Mouse (Mus musculus): ENCODE measurements around the gene Pcgf6.
"Not testable (repeated sequence)": the region's sequence is repeated elsewhere in the genome, so short reads cannot be mapped to it uniquely, and the experiment has no call there.

Pcgf6 gene

DNA sequence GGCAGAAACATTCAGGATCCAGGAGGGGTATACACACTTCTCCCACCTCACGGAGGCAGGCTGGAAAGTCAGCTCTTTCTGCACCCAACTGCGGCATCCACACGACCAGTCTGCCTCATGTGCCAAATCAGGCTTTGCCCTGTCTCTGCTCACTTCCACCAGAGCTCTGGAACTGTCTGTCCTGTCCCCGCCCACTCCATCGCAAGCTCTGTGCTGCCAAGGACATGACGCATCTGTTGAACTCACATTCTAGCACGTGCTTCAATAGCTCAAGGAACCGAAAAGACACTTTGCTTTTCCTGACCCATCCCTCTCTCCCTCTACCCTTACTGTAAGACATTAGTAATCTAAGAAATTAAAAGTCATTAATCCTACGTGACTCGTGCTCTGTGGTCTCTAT is 25.8 kb downstream of the Pcgf6 start:
- no peak for DNase-seq

DNA sequence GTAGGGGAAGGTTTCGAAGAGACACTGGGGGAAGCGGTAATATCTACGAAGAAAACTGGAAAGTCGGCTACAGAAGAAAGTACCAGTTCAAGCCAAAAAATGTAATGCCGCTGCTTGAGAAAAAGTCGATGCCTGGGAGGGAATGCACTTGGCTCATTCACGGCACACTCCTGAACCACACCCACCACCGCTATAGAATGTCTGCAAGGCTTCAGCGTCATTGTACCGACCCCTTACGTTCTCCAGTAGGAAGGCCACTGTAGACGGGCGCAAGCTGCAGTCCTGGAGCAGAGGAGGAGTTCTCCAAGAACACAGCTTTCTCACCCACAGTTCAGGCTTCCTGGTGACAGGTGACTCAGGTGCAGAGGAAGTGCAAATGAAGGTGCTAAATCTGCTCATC is 27.2 kb downstream of the Pcgf6 start:
- DNase-seq: no peak

DNA sequence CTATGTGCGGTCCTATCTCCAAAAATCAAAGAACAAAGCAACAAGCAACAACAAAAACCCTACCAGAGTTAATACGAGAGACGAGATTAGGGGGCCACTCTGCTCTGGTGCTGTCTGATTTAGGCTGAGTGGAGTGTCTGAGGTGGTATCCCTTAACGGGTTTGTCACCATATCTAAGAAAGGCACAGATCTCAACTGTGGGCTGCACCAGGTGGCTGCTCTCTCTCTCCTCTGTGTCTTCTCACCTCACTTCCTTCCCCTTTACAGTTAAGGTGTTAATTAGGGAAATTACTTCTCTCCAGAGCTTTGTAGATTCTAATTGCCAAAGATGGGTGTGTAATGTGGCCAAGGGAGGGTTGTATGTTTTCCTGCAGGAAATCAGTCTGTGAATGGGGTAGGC is 28.0 kb downstream of the Pcgf6 start:
- no peak for DNase-seq

DNA sequence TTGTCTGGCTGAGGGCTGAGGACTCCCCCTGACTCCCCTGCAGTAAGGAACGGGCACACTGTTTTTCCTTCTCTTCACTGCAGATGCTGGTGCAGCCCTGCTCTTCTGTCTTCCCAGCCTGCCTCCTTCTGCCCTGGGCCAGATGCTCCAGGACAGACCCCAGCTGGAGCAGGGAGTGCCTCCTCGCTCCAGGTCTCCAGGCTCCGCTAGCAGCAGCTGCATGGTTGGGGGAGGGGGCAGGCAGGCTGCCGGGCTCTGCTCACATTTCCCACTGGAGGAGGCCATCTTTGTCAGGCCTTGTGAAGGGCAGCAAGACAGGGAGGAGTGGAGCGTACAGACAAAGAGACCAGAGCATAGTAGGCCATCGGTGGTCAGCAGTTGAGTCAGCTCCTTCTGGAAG is 31.4 kb downstream of the Pcgf6 start:
- no peak for DNase-seq

DNA sequence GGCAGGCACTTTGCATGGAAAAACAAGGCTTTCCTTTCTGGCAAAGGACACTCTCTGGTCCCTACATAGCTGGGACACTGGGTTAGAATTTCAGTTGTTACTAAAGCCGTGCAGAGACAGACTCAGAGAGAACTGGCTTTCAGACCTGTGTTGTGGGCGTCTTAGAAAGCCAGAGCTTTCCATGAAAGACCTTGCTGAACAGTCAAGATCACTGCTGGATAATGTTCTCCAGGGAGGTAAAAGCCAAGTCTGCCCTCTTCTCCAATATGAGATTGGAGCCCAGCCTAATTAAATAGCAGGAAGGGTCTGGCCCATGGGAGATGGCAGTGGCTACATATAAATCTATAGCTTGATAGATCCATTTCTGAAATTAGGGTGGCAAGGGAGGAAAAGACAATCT is 32.4 kb downstream of the Pcgf6 start:
- no peak for DNase-seq

DNA sequence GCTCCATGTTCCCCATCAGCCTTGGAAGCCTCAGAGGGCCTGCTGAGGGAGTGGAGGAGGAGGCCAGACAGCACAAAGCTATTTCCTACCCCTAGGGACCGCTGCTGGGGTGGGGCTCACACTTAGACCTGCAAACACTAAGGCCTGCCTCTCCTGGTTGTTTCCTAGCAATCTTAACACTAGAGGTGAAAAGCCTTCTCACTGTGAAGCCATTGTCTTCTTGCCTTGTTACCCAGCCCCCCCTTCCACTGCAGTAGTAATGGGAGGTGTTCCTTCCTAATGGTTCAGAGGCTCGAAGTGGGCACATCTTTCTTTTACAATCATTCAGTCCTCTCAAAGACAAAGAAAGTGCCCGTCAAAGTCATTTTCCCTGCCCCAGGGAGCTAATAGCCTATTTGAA is 32.9 kb downstream of the Pcgf6 start:
- DNase-seq: no peak

DNA sequence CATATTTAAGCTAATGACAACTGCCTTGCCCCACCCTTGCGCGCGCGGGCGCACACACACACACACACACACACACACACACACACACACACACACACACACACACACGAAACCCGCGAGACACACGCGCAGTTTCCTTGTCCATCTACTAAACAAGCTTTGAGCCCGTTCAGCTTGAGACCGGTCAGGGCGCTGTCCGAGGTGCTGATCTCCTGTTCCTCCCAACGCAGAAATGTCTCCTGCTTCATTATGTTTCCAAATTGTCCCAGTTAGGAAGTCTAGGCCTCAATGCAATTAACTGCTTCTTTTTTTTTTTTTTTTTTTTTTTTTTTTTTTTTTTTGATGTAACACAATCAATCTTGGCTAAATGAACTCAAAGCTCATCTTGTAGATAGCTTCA is 34.2 kb downstream of the Pcgf6 start:
- no peak for DNase-seq

DNA sequence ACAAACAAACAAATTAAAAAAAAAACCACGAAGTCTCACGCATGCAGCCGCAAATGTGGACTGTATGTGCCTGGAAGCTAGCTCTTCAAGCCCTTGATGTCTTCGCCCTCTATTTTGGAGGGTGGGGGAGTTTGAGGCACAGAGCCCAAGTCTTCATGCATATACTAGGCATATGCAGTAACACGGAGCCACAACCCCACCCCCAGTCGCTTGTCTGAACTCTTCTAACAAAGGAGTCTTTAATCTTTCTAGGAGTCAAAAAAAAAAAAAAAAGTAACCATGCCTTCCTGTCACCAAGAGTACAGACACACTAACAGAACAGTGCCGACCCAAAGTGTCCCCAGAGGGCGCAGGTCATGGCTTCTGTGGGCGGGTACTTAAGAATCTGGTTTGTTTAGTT is 34.7 kb downstream of the Pcgf6 start:
- DNase-seq: no peak

DNA sequence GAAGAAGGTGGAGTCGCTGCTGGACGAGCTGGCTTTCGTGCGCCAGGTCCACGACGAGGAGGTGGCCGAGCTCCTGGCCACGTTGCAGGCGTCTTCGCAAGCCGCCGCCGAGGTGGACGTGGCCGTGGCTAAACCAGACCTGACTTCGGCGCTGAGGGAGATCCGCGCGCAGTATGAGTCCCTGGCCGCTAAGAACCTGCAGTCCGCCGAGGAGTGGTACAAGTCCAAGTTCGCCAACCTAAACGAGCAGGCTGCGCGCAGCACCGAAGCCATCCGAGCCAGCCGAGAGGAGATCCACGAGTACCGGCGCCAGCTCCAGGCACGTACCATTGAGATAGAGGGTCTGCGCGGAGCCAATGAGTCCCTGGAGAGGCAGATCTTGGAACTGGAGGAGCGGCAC is 35.3 kb downstream of the Pcgf6 start:
- peak; percentile 47 for DNase-seq

DNA sequence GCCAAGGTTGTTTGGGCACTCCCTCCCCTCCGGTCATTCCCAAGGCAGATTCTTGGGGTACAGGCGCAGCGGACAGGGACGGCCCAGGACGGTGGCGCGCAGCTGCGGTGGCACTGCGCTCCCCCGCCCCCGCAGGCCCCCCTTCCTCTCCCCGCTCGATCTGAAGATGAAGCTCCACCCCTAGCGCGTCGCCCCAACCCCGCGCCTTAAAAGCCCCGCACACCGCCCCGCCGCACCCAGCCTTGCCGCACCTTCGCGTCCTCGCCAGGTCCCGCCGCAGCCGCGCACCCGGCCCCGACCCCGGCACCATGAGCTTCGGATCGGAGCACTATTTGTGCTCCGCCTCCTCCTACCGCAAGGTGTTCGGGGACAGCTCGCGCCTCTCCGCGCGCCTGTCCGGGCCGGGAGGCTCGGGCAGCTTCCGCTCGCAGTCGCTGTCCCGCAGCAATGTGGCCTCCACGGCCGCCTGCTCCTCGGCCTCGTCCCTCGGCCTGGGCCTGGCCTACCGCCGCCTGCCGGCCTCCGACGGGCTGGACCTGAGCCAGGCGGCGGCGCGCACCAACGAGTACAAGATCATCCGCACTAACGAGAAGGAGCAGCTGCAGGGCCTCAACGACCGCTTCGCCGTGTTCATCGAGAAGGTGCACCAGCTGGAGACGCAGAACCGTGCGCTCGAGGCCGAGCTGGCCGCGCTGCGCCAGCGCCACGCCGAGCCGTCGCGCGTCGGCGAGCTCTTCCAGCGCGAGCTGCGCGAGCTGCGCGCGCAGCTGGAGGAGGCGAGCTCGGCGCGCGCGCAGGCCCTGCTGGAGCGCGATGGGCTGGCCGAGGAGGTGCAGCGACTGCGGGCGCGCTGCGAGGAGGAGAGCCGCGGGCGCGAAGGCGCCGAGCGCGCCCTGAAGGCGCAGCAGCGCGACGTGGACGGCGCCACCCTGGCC is 36.0 kb downstream of the Pcgf6 start, which contains the start of the genes Ina and Nt5c2:
Ina (plus strand) TSS at position 252 of the 935 bp plus-strand sequence.
Nt5c2 (minus strand) TSS at position 707 of the 935 bp plus-strand sequence.
- DNase-seq: peak; percentile 84

DNA sequence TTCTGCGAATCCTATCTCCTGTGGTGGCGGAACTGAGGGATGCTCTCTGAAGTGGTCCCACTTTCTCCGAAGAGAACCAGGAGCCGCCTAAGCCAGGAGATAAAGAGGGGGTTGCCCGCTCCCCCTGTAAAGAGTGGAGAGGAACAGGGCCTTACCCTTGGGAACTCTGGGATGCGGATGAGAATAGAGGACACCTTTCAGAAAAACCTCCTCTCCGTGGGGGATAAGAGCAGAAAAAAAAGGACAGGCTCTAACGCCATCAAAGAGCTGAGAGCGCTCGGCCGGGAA is 36.6 kb downstream of the Pcgf6 start:
- no peak for DNase-seq

DNA sequence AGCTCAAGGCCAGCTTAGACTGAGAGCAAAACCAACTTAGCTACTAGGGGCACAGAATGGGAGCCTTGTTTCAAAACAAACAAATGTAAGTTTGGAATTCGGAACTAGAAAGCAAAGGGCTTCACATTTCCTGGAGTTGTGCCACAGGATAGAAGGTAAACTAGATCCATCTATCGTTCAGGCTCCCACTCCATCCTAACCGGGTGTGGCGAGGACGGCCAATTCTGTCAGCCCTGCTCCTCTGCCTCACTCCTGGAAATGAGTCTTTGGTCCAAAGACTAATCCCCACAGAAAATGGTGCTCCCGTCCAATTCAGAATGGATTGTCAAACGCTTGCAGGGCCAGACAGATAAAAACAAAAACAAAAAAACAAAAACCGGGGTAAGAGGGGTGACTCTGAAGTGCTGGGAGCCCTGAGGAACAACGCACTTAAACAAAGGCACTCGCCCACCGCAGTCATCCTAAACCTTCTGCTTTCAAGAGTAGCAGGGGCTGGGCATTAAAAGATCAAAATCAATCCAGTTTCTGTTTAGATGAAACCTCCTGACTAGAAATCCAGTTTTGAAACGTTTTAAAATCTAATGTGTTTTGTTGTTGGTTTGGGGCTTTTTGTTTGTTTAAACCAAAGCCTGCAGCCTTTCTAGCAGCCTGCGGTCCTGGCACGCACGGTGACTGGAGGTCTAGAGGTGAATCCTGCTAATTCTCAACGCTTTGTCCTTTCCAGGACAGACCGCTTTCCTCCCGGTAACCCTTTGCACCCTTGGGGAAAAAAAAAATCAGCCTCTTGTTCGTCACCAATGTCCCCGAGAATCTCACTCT is 37.2 kb downstream of the Pcgf6 start:
- DNase-seq: no peak

DNA sequence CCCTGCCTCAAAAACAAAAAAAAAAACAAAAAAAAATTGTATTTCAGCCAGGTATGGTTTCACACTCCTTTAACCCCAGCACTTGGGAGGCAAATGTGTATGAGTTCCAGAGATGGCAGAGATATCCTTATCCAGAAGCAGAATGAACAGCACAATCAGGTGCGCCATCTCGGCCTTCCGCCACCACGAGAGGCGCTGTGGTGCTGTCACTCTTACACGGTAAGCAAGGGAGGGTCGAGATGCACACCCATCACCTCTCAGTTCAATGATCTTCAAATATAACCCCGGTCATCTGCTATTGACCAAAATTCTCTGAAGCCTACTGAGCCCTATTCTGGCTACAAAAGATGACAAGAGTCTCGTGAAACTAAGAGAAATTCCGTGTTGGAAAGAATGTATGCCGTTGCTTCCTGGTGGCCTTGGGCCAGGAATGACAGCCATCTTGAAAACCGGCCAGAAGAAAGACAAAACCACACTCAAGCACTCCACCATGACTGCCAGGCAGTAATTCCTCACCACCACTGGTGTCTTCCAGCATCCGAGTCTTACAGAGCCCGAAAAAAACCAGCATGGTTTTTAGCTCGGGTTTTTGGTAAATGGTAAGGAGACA is 38.1 kb downstream of the Pcgf6 start:
- no peak for DNase-seq

DNA sequence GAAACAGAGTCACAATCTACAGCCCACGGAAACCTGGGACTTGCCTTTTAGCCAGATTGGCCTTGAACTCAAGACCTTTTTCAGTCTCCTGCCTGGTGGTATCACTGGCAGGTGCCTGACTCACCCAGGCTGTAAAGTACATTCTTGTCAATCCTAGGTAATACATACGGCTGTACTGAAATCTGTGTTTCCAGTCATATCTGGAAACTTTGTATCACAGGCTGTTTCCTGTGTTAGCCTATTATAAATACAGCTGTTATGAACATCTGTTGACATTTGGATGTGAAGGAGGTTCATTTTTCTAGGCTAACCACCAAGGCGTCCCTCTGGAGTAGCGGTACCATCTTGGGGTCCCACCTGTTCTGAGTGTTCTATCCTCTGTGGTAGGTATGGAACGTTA is 40.8 kb downstream of the Pcgf6 start:
- DNase-seq: no peak

DNA sequence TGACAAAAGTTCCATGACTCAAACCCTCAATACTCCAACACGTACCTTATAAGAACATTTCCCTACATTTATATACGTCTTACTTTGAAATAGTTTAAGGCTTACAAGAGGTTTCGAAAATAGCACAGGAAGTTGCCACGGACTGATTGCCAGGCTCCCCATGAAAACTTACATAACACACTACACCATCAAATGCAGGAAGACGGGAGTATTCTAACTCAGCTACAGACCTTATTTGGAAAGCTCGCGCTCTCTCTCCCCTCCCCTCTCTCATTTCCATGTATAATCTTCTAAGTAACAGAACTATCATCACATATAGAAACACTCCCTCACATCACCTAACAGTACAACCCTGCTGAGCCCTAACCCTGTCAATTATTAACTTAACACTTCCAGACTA is 41.3 kb downstream of the Pcgf6 start:
- DNase-seq: no peak

DNA sequence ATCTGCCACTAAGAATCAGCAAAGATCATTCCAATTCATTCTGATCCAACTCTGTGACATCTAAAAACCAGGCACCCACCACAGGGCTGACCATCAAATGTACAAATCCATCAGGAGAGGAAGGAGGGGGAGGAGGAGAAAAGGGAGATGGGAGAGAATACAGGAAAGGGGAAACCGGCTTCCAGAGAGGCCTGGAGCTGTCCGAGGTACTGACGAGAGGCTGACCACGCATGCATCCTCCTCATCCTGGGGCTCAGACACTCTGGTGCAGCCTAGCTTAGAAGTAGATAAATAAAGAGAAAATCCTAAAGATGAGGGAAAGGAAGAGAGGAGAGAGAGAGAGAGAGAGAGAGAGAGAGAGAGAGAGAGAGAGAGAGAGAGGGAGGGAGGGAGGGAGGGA is 44.4 kb downstream of the Pcgf6 start:
- DNase-seq: no peak

DNA sequence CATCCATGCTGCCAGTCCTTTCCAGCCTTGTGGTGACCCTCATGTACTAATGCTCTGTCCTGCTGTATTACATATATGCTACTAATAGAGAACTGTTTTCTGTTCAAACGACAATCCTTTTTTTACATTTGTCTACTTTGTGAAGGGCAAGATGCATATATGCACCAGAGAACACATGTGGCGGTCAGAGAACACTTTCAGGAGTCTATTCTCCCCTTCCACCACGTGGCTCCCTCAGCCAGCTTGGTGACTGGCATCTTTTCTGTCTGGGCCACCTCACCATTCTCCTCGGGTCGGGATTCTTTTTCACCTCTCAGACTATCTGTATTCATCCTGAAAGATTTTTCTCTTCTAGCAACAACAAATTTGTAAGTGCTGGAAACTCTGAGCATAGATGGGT is 44.8 kb downstream of the Pcgf6 start:
- no peak for DNase-seq

DNA sequence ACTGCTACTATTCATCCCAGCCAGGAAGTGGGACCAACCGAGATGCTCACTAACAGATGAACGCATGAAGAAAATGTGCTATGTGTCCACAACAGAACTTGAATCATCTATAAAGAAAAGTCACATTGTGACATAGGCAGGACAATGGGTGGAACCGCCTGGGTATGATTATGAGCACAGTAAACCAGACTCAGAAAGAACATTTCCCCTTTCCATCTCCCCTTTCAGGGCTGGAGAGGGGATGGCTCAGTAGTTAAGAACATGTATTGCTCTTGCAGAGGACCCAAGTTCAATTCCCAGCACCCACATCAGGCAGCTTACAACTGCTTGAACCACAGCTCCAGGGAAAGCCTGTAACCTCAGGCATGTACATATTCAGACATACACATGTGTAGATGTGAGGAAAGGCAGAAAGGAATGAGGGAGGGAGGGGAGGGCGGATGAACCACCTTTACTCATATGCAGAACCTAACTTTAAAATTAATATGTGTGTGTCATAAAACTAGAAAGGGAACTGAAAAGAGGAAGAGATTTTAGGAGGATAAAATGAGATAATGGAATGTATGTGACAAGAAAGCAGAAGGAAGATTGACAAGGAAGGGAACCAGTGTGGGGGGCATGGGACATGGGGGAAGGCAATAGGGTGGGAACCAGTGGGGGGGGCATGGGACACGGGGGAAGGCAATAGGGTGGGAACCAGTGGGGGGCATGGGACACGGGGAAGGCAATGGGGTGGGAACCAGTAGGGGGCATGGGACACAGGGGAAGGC is 46.8 kb downstream of the Pcgf6 start:
- no peak for DNase-seq

DNA sequence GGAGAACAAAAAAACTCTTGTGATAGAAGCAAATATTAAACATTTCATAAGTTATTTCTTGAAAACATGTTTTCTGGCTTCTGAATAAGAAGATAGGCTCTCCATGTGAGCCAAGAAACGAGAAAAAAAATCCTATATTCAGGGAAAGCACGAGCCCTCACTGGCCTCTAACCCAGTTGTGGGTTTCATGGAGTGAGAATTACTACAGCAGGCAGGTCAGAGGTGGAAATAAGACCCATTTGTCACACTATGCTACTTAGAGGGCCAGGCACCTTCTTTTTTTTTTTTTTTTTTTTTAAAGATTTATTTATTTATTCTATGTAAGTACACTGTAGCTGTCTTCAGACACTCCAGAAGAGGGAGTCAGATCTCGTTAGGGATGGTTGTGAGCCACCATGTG is 50.3 kb downstream of the Pcgf6 start:
- not testable (repeated sequence) for DNase-seq

DNA sequence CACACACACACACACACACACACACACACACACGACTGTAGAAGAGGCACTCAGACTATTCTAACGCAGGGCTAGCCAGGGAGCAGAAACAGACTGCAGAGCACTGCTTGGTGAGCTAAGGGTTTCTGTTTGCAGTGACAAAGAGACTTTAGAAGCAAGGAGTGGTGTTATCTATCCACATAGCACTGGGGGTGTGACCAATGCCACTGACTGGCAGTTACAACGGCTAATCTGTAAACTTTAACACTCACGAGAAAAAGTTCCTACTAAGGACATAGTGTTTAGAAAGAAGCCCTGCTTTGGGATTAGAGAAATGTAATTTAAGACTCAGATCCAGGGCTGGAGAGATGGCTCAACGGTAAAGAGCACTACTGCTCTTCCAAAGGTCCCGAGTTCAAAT is 51.0 kb downstream of the Pcgf6 start:
- no peak for DNase-seq

DNA sequence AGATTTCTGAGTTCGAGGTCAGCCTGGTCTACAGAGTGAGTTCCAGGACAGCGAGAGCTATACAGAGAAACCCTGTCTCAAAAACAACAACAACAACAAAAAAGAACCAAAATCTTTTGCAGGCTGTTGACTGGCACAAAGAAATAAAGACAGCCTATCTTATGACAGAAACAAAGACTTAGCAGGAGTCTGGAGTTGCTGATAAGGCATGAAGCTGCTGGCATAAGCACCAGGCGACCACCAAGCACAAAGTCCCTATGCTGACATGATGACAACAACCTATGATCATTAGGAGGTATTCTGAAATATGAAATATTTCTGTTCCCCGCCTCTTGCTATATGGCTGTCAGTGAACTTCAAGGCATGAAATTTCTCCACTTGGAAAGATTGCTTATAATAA is 51.8 kb downstream of the Pcgf6 start:
- no peak for DNase-seq

DNA sequence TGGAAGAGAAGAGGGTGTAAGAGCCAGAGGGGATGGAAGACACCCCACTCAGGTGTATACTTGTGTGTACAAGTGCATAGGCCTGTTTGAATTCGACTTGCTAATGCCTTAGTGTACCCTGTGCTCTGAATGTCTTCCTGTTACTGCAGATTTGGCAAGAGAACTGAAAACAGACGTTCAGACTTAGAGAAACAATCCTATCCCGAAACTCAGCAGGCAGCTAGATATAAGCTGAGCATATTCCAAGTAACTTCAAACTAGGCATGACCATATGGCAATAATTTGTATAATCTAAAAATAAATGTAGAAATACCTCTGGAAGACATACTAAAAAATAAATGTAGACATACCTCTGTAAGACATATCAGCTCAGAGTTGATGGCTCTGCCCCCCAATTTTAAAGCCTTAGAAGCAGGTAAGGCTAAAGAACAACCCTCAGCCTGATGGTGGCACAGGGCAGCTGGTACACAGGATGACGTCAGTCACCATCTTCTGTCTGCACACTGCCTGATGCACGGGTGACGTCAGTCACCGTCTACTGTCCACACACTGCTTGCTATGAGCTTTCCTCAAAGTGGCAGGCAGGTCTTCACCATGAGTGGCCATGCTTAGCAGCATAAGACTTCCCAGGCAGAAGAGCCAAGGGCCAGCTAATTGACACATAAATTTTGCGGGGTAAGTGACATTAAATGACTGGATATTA is 52.4 kb downstream of the Pcgf6 start:
- no peak for DNase-seq
